Mouse (Mus musculus) skeletal muscle tissue, postnatal 0 days (tissue): ENCODE measurements around the gene Atg2b. TPM values are rescaled to one million over a fixed set of nuclear protein-coding genes. Genes with fewer than 3 reads are reported as not detected.

ENCODE experiments used
- polyA plus RNA-seq: library from polyadenylated mRNA; unstranded; fragments of >200 nt; fragmentation: Nextera tagmentation; extraction: Ambion mirVana; gene quantifications from 2 replicates; pipeline ENCODE4 v1.2.1, GENCODE M21; 2015

Atg2b gene
- polyA plus RNA-seq, result 5.3 and 5.5 TPM in 2 replicates

GRCm38 (mm10) chr12:105685001-105685691, at the start of gene Atg2b:
Gene Atg2b (minus strand): TSS chr12:105685211.

GRCm38 (mm10) chr12:105705799-105706487, 20.9 kb upstream of the Atg2b start, which contains the start of gene Ak7:
Gene Ak7 (plus strand): TSS chr12:105705976.

GRCm38 (mm10) chr12:105683933-105684901, 794 bp downstream of the Atg2b start, which contains the start of gene Gskip:
Gene Gskip (plus strand): TSS chr12:105684829.

GRCm38 (mm10) chr12:105602581-105603210, 82.3 kb downstream of the Atg2b start, which contains the start of gene Bdkrb1:
Gene Bdkrb1 (plus strand): TSS chr12:105603085.

Other genes starting within 250 kb of the Atg2b start
- 0.29 and 0.35 TPM in 2 replicates for gene D430019H16Rik, start 231.4 kb downstream of the Atg2b start, polyA plus RNA-seq
- gene Bdkrb2, start 122.0 kb downstream of the Atg2b start, polyA plus RNA-seq, result 2.2 and 2.4 TPM in 2 replicates
- 0.10 and 0.22 TPM in 2 replicates for gene Bdkrb1, start 82.1 kb downstream of the Atg2b start, polyA plus RNA-seq
- 15.4 and 17.6 TPM in 2 replicates for gene Gskip, start 382 bp downstream of the Atg2b start, polyA plus RNA-seq
- gene Ak7, start 20.8 kb upstream of the Atg2b start, polyA plus RNA-seq, result 0.06 TPM in 1 of 2 replicates, not detected in the other
- 82.0 and 94.7 TPM in 2 replicates for gene Papola, start 99.5 kb upstream of the Atg2b start, polyA plus RNA-seq